Mouse (Mus musculus) intestine, postnatal 0 days (tissue): ENCODE measurements around the gene Kcnk7. TPM values are rescaled to one million over a fixed set of nuclear protein-coding genes. Genes with fewer than 3 reads are reported as not detected.

Experiments
- ATAC-seq: fragments of 200-750 bp; cut with Nextera tagmentation; 2 replicates; pipeline ENCODE4 v1.8.0; 2017; ENCODE audit warnings: mild to moderate bottlenecking, moderate TSS enrichment, moderate library complexity
- H3K27ac ChIP-seq: fragments of 300-500 bp; sonication (generic); 2 replicates; pipeline ENCODE4 v1.5.1; 2014; ENCODE audit warnings: mild to moderate bottlenecking, low read depth, low read length, moderate library complexity
- H3K27me3 ChIP-seq: fragments of 300-500 bp; sonication (generic); replicated peaks from 2 replicates; pipeline ENCODE4 v1.6.1; 2014; ENCODE audit warnings: low read length, mixed read lengths; ENCODE audit not compliant: control insufficient read depth, insufficient read depth
- H3K36me3 ChIP-seq: fragments of 300-500 bp; sonication (generic); 2 replicates; pipeline ENCODE4 v1.6.1; 2014; ENCODE audit warnings: mild to moderate bottlenecking, moderate library complexity; ENCODE audit not compliant: control insufficient read depth, insufficient read depth
- H3K4me1 ChIP-seq: fragments of 300-500 bp; sonication (generic); replicated peaks from 2 replicates; pipeline ENCODE4 v1.6.1; 2014; ENCODE audit warnings: antibody characterized with exemption, low read length, mixed read lengths; ENCODE audit not compliant: control insufficient read depth, insufficient read depth
- H3K4me2 ChIP-seq: fragments of 300-500 bp; sonication (generic); replicated peaks from 2 replicates; pipeline ENCODE4 v1.6.1; 2014; ENCODE audit warnings: low read depth, mild to moderate bottlenecking, moderate library complexity
- H3K4me3 ChIP-seq: fragments of 300-500 bp; sonication (generic); 2 replicates; pipeline ENCODE4 v1.5.1; 2014; ENCODE audit warnings: low read depth, low read length
- H3K9ac ChIP-seq: fragments of 300-500 bp; sonication (generic); 2 replicates; pipeline ENCODE4 v1.6.1; 2014; ENCODE audit warnings: mild to moderate bottlenecking, low read depth, low read length
- H3K9me3 ChIP-seq: fragments of 300-500 bp; sonication (generic); 2 replicates; pipeline ENCODE4 v1.6.1; 2016; ENCODE audit warnings: mixed run types; ENCODE audit not compliant: control insufficient read depth
- CTCF ChIP-seq: sonication (generic); IDR thresholded peaks from 2 replicates; pipeline ENCODE4 v1.5.1; 2016; ENCODE audit warnings: low read depth, mild to moderate bottlenecking, control low read depth, antibody characterized with exemption, moderate library complexity
- whole genome bisulfite sequencing: fragments of 180-500 bp; shearing (Covaris S2); extraction: QIAGEN DNeasy Blood & Tissue Kit; methylation state at CpG from one replicate; pipeline ENCODE4 v1.1.7; 2014; 5-methylcytosine and 5-hydroxymethylcytosine counted together
- polyA plus RNA-seq: library from polyadenylated mRNA; unstranded; fragments of >200 nt; fragmentation: Nextera tagmentation; extraction: Ambion mirVana; gene quantifications from 2 replicates; pipeline ENCODE4 v1.2.1, GENCODE M21; 2015

The Kcnk7 gene
- 0.12 and 0.21 TPM in 2 replicates for polyA plus RNA-seq

GRCm38 (mm10) chr19:5704163-5704800 is at the start of gene Kcnk7:
Gene Kcnk7 (plus strand): TSS chr19:5704367.
- H3K9me3 ChIP-seq = no peaks in the 10 kb centered on the region
- no peak within 1 kb of the TSS for H3K4me3 ChIP-seq
- WGBS = 59% methylated on average over 17 of the region's 17 CpGs
- no peaks in the 10 kb centered on the region for H3K27me3 ChIP-seq
- TF ChIP-seq CTCF = no peak; the same call in 1 of the 2 replicates
- H3K9ac ChIP-seq = no peak within 1 kb of the TSS
- H3K4me1 ChIP-seq = no peaks in the 10 kb centered on the region
- peak; percentile 17; the same call in 1 of the 2 replicates for ATAC-seq
- peak within 1 kb of the TSS; percentile 27 for H3K4me2 ChIP-seq
- peak within 1 kb of the TSS; percentile 22; the same call in 1 of the 2 replicates for H3K27ac ChIP-seq
- peaks cover 69% of the 10 kb centered on the region for H3K36me3 ChIP-seq

GRCm38 (mm10) chr19:5654720-5655298 is 49.4 kb upstream of the Kcnk7 start:
- Histone ChIP-seq H3K4me1 (no peaks in the 10 kb centered on the region; the same call in 1 of the 2 replicates), H3K9ac (no peak overlapping the region)

GRCm38 (mm10) chr19:5660942-5661751 is 43.0 kb upstream of the Kcnk7 start:
- peak overlapping the region; percentile 78 for H3K4me2 ChIP-seq
- 70% methylated on average over 7 of the region's 16 CpGs for WGBS
- H3K36me3 ChIP-seq = peaks cover 41% of the 10 kb centered on the region
- H3K4me3 ChIP-seq = peak overlapping the region; percentile 11; the same call in 1 of the 2 replicates
- no peak for TF ChIP-seq CTCF
- ATAC-seq = no peak
- peaks cover 6% of the 10 kb centered on the region for H3K4me1 ChIP-seq
- H3K9me3 ChIP-seq = no peaks in the 10 kb centered on the region
- no peak overlapping the region for H3K27ac ChIP-seq
- H3K9ac ChIP-seq = no peak overlapping the region
- no peaks in the 10 kb centered on the region for H3K27me3 ChIP-seq

More at GRCm38 (mm10) chr19:5654720-5655298, 49.4 kb upstream of the Kcnk7 start:
- H3K9me3 ChIP-seq = no peaks in the 10 kb centered on the region
- no peaks in the 10 kb centered on the region for H3K27me3 ChIP-seq
- WGBS = 26% methylated on average over 43 of the region's 43 CpGs
- no peak for TF ChIP-seq CTCF
- H3K27ac ChIP-seq = no peak overlapping the region
- no peak; the same call in 1 of the 2 replicates for ATAC-seq
- peaks cover 48% of the 10 kb centered on the region for H3K36me3 ChIP-seq
- peak overlapping the region; percentile 76 for H3K4me2 ChIP-seq
- H3K4me3 ChIP-seq = peak overlapping the region; percentile 35

- WGBS = 76% methylated on average over 8 of the region's 8 CpGs
Measured at GRCm38 (mm10) chr19:5662310-5662709, 41.9 kb upstream of the Kcnk7 start.

GRCm38 (mm10) chr19:5662981-5663913 is 40.9 kb upstream of the Kcnk7 start, which contains the start of gene Sipa1:
Gene Sipa1 (minus strand): TSS chr19:5663707.
- peaks cover 6% of the 10 kb centered on the region for H3K4me1 ChIP-seq
- peak within 1 kb of the TSS; percentile 59 for H3K9ac ChIP-seq
- H3K4me3 ChIP-seq = peak within 1 kb of the TSS; percentile 49
- peak within 1 kb of the TSS; percentile 78 for H3K4me2 ChIP-seq
- 3% methylated on average over 32 of the region's 32 CpGs for WGBS
- H3K9me3 ChIP-seq = no peaks in the 10 kb centered on the region
- peak within 1 kb of the TSS; percentile 57 for H3K27ac ChIP-seq
- peaks cover 49% of the 10 kb centered on the region for H3K36me3 ChIP-seq
- peak; percentile 35 for TF ChIP-seq CTCF
- ATAC-seq = peak; percentile 88
- H3K27me3 ChIP-seq = no peaks in the 10 kb centered on the region

More at GRCm38 (mm10) chr19:5662310-5662709, 41.9 kb upstream of the Kcnk7 start:
- H3K27me3 ChIP-seq = no peaks in the 10 kb centered on the region
- H3K9me3 ChIP-seq = no peaks in the 10 kb centered on the region
- H3K9ac ChIP-seq = no peak overlapping the region
- no peak for TF ChIP-seq CTCF
- H3K4me3 ChIP-seq = peak overlapping the region; percentile 49
- H3K4me1 ChIP-seq = peaks cover 6% of the 10 kb centered on the region
- peak overlapping the region; percentile 78 for H3K4me2 ChIP-seq
- no peak for ATAC-seq
- H3K27ac ChIP-seq = no peak overlapping the region
- peaks cover 52% of the 10 kb centered on the region for H3K36me3 ChIP-seq
